Mouse (Mus musculus): ENCODE results near the gene Tjp2.
"Not testable (repeated sequence)": the region's sequence is repeated elsewhere in the genome, so short reads cannot be mapped to it uniquely, and the experiment has no call there.

Gene Tjp2

DNA sequence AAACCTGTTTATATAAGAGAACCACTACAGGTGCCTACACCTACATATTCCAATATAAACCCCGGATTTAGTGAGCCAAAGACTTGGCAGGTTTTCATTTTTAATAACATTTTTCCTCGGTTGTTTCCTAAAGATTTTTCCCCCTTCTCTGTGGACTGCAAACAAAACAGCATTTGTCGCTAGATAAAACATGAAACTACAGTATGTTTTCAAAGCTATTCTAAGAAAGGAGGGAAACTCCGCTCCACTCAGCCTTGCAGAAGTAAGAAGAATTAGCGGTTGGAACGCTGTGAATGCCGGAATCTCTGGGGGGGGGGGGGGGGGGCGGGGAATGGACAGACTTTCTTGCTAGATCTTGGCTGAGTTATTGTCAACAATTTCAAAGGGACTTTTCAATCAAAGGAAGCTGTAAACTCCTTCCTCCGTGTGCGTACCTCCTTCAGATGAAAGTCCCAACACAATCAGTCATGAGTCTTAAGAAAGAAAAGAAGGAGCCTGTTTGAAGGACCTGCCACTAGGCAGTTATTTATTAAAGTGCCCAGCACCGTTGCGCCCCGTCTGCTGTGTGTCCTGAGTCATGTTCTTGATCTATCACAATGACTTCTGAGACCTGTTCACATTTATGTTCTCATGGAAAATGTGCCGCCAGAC is 3.9 kb downstream of the Tjp2 start:
- DNase-seq = peak; percentile 45

DNA sequence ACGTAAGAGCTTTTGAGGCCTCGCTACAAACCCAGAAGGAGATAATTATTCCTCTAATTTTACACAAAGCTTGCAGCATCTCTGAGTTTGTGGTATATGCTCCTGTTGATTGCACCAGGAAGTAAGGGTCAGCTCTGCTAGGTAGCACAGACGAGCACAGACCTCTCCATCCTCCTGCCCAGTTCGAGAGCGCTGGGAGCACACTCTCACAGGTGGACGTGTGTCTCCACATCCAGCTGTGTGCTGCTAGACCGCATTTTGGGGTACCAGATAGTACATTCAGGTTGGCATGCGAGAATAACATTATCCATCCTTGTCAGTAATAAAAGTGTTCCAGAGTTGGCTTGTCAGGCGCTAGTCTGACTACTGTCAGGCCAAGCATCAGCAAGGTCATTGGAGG is 5.8 kb downstream of the Tjp2 start:
- DNase-seq = no peak

DNA sequence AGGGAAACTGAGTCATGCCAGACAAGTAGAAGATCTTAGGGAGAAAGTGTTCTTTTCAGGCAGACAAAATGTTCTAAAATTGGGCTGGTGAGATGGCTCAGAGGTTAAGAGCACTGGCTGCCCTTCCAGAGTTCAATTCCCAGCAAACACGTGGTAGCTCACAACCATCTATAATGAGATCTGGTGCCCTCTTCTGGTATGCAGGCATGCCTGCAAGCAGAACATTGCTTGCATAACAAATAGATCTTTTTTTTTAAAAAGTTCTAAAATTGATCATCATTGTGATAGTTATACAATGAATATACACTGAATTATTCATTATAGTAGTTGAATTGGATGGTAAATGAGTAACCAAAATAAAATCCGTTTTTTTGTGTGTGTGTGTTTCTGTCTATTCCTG is 6.5 kb downstream of the Tjp2 start:
- DNase-seq = no peak

DNA sequence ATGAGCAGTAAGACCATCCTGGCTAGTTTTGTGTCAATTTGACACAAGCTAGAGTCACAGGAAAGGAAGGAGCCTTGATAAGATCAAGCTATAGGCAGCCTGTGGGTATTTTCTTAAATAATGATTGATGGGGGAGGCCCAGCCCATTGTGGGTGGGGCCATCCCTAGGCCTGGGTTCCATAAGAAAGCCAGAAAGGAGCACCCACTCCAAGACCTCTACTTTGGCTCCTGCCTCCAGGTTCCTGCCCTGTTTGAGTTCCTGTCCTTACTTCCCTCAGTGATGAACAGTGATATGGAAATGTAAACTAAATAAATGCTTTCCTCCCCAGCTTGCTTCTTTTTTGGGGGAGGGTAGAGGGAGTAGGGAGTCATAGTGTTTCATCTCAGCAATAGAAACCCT is 7.0 kb downstream of the Tjp2 start:
- no peak for DNase-seq

DNA sequence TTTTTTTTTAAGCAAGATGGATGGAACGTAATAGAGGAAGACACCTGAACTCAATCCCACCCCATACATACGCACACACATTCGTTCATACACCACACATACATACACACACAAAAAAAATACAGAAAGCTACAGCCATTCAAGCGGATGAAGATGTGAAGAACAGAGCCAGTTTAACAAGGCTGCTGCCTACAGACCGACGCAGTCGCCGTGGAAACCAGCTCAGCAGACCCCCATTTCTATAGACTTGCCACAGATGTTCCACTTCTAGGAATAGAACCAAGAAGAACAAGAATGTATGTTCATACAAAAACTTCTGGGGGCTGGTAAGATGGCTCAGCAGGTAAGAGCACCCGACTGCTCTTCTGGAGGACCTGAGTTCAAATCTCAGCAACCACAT is 8.1 kb downstream of the Tjp2 start:
- DNase-seq = no peak

DNA sequence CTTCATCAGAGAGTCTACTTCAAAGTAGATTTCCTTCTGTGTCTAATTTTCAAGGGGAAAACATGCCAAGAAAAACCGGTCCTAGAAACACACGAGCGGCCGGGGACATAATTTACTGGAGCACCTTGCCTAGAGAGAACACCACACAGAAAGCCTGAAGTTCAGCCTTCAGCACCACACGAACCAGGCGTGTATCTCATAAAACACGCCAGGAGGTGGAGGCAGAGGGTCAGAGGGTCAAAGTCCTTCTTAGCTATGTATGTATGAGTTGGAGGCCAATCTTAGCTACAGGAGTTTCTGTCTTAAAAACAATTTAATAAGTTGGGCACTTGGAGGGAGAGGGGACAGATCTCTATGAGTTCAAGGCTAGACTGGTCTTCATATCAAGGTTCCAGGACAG is 9.9 kb downstream of the Tjp2 start:
- no peak for DNase-seq

DNA sequence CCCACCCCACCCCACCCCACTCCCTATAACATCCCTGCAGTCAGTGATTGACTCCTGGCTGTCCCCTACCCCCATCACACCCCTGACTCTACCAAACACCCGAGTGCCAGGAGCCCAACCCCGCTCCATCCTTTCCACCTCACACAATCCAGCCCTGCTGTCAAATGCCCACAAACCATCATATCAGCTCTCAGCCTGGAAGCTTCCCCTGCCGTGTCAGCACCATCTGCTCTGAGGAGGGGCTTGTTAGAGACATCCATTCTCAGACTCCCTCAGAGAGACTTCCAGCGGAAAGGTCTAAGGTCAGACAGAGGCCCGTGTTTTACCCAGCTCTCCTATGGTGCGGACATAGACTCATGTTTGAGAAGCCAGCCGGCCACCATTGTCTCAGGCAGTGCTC is 11.5 kb downstream of the Tjp2 start:
- peak; percentile 57 for DNase-seq

DNA sequence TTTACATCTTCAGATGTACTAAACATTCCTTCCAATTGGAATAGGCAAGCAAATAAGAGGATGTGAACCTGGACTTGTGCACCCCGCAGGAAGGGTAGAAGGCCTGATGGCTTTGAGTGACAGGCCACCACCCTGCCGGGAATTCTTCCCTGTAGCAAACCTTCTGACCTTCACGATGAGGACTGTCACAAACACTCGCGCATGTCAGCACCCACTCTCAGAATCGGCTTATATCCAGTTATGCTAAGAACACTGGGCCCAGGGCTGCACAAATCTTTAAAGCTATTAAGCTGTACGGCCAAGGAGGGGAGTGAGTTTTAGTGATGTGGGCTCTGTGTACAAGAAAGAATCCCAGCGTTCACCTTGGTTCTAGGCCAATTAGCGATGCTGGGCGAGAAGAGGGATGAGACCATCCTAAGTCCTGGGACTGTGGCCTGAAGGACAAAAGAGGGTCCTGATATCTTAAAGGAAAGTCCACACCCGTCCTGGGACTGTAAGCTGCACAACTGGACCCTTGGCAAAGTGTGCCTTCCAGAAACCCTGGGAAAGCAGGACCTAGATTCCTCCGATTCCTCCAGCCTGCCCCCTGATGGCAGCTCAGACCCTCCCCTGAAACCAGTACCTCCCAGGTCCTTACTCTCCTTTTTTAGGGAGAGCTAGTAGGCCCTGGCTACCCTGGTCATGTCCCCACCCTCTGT is 12.1 kb downstream of the Tjp2 start:
- peak; percentile 46 for DNase-seq

DNA sequence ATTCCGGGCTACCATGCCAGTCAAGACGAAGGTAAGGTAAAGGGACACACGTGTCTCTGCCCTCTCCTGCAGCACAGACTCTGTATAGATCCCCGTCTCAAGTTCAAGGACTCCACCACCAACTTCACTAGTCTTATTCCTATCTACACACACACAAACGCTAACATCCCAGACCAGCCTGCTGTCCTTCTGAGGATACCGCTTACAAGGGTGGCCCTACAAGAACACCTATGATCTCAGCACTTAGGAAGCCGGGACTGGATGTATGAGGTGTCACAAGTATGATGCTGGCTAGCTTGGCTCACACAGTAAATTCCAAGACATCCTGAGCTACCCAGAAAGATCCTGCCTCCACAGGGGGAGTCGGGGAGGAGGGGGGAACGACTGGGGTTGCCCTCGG is 13.7 kb downstream of the Tjp2 start:
- peak; percentile 58 for DNase-seq

DNA sequence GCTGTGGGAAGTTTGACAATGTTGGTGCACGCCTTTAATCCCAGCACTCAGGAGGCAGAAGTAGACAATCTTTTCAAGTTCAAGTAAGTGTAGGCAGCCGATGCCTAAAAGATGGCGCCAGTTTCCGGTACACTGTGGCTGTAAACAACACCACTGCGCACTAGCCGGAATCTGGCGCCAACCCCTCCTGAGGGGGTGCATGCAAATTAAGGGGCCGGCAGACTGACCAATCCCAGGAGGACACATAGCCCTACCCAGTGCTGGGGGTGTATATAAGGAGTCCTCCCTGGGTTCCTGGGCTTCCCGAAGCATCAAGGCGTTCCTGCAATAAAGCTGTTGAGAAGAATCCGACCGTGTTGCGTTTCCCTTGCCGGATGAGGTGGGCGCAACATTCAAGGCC is 15.3 kb downstream of the Tjp2 start:
- DNase-seq = peak; percentile 42

DNA sequence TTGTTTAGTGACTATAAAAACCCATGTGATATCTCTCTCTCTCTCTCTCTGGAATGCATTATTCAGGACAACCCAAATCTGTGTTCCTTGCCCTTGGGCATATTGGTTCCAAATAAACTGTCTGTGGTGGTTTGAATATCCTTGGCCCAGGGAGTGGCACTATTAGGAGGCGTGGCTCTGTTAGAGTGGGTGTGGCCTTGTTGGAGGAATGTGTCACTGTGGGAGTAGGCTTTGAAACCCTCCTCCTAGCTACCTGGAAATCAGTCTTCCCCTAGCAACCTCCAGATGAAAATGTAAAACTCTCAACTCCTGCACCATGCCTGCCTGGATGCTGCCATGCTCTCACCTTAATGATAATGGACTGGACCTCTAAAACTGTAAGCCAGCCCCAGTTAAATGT is 16.9 kb downstream of the Tjp2 start:
- no peak for DNase-seq

DNA sequence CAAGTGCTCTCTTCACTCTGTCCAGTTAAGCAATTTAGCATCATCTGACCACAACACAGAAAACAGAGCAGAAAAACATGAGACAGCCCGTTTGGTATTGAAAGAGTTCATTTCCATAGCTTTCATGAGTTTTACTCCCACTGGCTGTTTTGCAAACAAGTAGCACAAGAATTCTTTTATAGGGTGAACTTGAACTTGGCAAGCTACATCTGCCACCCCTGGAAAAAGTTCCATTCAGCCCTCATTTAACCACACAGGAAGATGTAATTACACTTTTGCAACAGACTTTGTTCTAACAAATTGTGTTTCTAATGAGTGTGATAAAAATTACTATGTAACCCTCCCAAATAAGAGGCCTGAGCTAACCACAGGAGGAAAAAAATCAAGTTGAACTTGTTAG is 19.8 kb downstream of the Tjp2 start:
- DNase-seq = no peak

DNA sequence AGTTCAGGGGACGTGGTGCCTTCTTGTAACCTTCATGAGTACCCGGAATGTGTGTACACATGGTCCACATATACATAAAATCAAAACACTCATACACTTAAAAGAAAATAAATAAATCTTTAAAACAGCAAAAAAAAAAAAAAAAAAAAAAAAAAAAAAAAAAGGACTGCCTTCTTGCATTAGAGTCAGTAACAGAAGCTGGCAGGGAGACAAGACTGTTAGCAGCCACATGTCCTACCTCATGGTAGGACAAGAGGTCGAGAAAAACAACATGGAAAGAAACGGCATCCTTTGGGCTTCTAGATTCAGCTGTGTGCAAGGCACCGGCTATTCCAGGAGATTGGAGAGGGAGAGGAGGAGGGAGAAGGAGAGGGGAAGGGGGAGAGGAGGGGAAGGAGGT is 23.0 kb downstream of the Tjp2 start:
- DNase-seq = no peak

DNA sequence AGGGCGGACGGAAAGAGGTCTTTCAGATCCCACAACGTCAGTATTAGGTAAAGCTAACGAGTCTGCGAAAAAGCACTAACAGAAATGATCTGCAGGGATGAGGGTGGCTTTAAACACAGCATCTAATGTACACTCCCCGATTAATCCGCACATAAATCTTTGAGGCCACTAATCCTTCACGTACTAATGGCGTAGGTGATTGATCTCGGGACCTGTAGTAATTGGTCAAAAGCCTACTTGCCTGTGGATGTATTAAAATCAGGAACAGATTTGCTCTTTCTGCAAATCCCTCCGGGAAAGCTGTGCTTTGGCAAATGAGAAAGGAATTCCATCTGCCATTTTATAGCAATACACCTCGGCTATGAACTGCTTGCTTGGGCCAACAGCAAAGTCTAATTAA is 24.3 kb downstream of the Tjp2 start:
- no peak for DNase-seq

DNA sequence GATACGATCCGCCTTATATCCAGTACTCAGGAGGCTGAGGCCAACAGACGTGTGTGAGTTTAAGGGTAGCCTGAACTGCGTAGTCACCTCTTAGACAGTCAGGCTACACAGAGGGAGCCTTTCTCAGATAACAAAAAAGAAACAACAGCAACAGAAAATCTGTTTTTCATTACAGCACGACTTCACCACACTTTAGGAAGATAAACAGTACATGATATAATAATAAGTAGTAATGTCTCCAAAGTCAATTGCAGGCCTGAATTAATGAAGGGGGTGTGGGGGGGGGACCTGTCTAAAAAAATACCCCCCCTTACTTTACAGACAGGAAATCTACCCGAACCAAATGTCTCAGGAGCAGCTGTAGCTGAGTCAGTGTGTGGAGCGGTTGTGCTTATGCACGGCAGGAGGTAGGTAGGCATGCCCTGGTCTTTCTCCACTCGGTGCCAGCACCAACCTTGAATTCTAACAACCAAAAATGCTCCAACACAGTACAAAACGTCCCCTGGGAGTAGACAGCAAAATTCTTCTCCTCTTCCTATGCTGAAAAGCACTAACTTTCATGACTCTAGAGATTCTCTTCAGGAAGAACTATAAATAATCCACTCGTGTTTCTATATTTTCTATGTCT is 26.0 kb downstream of the Tjp2 start:
- no peak for DNase-seq

DNA sequence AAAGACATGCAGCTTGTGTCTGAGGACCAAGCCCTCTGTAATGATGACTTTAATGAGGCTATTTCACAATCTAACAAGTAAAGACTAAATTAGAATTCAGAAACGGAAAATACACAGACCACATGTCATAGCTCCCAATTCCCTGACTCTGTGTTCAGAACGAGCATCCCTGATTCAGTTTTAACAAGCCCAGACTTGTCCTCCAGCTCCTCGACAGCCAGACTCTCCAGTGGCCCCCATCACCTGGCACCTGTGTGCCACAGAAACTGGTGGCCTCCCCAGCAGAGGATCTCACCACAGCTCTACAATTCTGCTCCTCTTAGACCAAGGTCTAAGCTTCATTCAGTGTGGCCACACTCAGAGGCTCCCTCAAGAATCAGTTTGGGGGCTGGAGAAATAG is 27.5 kb downstream of the Tjp2 start:
- no peak for DNase-seq

DNA sequence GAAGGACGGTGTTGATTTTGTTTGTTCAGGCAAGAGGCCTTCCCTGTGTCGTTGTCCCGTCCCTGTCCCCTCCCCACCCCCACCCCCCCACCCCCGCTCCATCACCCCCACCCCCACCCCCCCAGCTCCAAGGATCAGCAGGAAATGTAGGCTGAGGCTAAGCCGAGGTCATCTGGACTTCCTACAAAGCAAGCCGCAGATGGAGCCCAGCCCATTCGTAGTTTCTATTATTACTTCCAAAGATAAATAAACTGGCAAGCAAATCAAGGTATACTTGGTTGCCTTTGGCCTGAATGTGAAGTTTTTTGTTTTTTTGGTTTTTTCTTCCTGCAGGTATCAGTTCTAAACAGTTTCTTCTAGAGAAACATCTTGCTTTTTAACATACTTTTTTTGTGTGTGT is 29.6 kb downstream of the Tjp2 start:
- DNase-seq = peak; percentile 38

DNA sequence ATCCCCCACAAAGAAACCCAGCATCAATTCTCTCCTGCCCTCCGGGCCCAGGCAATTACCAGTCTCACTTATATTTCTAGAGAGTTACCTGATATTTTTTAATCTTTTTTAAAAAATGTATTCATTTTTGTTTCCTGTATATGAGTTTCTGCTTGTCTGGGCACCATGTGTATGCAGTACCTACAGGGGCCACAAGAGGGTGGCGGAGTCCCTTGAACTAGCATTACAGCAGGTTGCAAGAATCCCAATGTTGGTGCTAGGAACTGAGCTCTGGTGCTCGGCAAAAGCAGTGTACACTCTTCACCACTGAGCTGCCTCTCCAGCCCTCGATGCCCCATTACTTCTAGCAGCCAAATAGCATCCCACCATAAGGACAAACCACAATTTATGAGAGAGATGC is 30.6 kb downstream of the Tjp2 start:
- peak; percentile 36 for DNase-seq

DNA sequence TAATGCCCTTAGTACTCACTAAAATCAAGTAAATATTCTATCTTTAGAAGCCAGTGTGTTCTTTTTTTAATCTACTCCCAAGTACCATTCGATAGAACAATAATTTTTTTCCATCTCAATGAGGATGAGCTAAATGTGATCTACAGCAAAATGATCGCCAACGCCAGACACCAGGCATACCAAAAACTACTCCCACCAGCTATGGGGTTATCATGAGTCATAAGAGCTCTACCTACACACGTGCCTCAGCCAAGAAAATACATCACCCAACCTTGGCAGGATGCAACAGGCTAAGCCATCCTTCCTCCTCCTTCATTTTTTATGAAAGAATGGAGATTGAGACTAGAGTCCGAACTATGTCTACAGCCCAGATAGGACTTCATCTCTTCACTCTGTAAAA is 31.9 kb downstream of the Tjp2 start:
- DNase-seq = no peak

DNA sequence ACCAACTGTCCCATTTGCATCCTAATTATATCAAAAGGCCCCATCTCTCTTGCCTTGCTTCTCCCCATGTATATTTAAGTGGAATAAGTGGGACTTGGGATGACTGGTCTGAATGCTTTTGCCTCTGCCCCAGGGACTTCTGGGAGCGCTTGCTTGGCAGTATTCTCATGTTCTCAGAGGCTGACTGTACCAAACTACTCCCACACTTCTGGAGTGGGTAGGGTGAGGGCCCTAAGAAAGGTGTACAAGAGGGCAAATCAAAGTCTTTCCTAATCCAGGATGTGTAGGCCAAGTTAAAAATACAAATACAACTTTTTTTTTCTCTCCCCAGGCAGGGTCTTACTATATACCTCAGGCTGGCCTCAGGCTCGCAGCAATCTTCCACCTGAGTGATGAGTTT is 37.0 kb downstream of the Tjp2 start:
- no peak for DNase-seq

DNA sequence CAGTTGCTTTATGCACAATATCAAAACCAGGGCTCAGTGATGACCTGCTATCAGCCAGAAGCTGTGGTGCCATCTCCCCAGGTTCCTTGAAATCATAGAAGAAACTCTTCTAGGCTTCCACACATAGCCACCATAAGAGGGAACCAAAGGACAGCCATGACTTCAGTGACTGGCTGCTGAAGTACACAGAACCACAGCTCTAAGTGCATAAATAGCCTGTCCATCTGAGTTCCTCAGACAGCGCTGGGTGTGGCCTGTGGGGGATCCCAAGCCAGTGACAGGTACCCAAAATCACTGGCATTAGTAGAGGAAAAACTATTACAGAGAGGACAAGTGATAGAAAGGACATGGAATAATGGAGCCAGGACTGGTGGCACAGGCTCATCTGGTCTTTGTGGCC is 37.5 kb downstream of the Tjp2 start:
- not testable (repeated sequence) for DNase-seq

DNA sequence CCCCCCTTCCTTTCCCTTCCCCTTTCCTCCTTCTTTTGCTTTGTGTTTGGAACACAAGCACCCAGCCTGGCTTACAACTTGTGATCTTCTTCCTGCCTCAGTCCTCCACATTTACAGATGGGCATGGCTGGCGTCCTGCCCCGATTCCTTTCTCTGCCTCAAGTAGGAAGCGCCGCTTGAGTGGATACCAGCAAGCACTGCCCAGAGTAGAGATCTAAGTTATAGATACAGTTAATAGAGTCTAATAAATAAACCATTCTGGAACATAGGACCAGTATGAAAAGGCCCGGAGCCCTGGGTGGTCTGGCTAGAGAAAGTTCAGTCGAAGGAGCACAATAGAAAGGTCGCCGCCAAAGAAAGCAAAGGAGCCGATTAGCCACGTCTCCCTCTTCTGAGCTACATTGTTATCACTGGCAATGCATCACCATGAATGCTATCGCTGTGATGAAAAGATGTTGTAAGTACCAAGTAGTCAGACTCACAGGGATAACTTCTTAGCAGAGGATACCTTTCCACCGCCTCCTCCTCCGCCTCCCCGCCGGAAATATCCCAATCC is 41.1 kb downstream of the Tjp2 start:
- no peak for DNase-seq

DNA sequence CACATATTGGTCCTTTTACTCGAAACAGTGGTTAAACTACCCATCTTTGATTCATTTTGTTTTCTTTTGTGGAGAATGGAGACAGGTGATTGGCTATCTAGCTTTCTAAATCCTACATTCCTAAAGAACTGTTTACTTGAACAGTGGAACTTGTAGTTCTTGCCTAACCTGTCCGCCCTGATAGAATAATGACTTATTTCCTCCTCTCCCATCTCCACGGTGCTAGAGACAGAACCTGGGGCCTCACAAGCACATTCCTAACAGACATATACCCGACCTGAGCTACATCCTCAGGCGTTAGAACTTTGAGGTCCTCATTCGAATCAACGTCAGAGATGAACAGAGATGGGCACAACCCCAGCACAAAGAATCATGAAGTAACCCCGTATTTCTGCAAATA is 44.4 kb downstream of the Tjp2 start:
- DNase-seq = no peak

DNA sequence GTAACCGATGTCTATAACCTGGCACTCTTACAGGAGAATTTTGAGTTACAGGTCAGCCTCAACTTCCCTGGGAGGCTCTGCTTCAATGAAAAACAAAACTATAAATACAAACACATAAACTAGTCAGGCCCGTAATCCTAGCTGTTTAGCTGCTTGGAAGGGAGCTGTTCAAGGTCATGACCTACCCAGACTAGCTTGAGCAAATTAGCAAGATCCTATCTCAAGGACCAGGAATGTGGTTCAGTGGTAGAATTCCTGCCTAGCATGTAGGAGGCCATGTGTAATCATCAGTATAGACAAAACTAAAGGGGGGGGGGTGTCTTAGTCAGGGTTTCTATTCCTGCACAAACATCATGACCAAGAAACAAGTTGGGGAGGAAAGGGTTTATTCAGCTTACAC is 46.7 kb downstream of the Tjp2 start:
- no peak for DNase-seq
